Mouse (Mus musculus) kidney, postnatal 0 days (tissue): ENCODE data around the gene Ric8a. TPM values are rescaled to one million over a fixed set of nuclear protein-coding genes. Genes with fewer than 3 reads are reported as not detected.

Experiments used
- ATAC-seq: fragments of 200-750 bp; cut with Nextera tagmentation; replicated peaks from 2 replicates; pipeline ENCODE4 v1.8.0; 2017; ENCODE audit warnings: low read depth, moderate number of reproducible peaks, moderate TSS enrichment, moderate library complexity; ENCODE audit not compliant: low FRiP score
- DNase-seq: peaks from one replicate; pipeline ENCODE4 v3.0.0-alpha.2; 2016; ENCODE audit warnings: low spot score
- H3K27ac ChIP-seq: fragments of 300-500 bp; sonication (generic); 2 replicates; pipeline ENCODE4 v1.5.1; 2014; ENCODE audit warnings: mild to moderate bottlenecking
- H3K27me3 ChIP-seq: fragments of 300-500 bp; sonication (generic); 2 replicates; pipeline ENCODE4 v1.6.1; 2014; ENCODE audit warnings: low read length, mixed read lengths; ENCODE audit not compliant: insufficient read depth
- H3K36me3 ChIP-seq: fragments of 300-500 bp; sonication (generic); 2 replicates; pipeline ENCODE4 v1.6.1; 2014; ENCODE audit warnings: low read length, mixed read lengths; ENCODE audit not compliant: insufficient read depth
- H3K4me1 ChIP-seq: fragments of 300-500 bp; sonication (generic); replicated peaks from 2 replicates; pipeline ENCODE4 v1.6.1; 2014; ENCODE audit warnings: antibody characterized with exemption, low read length, mixed read lengths; ENCODE audit not compliant: insufficient read depth
- H3K4me2 ChIP-seq: fragments of 300-500 bp; sonication (generic); 2 replicates; pipeline ENCODE4 v1.6.1; 2014; ENCODE audit warnings: mild to moderate bottlenecking, low read length, moderate library complexity, mixed read lengths
- H3K4me3 ChIP-seq: fragments of 300-500 bp; sonication (generic); replicated peaks from 2 replicates; pipeline ENCODE4 v1.5.1; 2014; ENCODE audit warnings: low read depth, low read length
- H3K9ac ChIP-seq: fragments of 300-500 bp; sonication (generic); 2 replicates; pipeline ENCODE4 v1.6.1; 2014; ENCODE audit warnings: low read depth, low read length
- H3K9me3 ChIP-seq: fragments of 300-500 bp; sonication (generic); replicated peaks from 2 replicates; pipeline ENCODE4 v1.6.1; 2016; ENCODE audit warnings: low read length, inconsistent platforms, mixed read lengths
- CTCF ChIP-seq: IDR thresholded peaks from 2 replicates; pipeline ENCODE4 v1.5.1; 2016; ENCODE audit warnings: antibody characterized with exemption, low read depth, mild to moderate bottlenecking, moderate library complexity
- WGBS: fragments of 180-500 bp; shearing (Covaris S2); extraction: QIAGEN DNeasy Blood & Tissue Kit; methylation state at CpG from one replicate; pipeline ENCODE4 v1.1.7; 2014; 5-methylcytosine and 5-hydroxymethylcytosine counted together
- polyA plus RNA-seq: library from polyadenylated mRNA; unstranded; fragments of >200 nt; fragmentation: Nextera tagmentation; extraction: Ambion mirVana; gene quantifications from 2 replicates; pipeline ENCODE4 v1.2.1, GENCODE M21; 2015

The Ric8a gene
- polyA plus RNA-seq, 1 experiment from 2014 or later = 45.0 TPM

GRCm38 (mm10) chr7:140899121-140899520 lies 42.4 kb downstream of the Ric8a start:
- H3K36me3 ChIP-seq = peaks cover 23% of the 10 kb centered on the region
- 81% methylated on average over 3 of the region's 3 CpGs for WGBS
- no peak overlapping the region for H3K9ac ChIP-seq
- DNase-seq (no peak), ATAC-seq (no peak)
- no peak overlapping the region for H3K27ac ChIP-seq
- H3K27me3 ChIP-seq = no peaks in the 10 kb centered on the region
- no peaks in the 10 kb centered on the region; the same call in 1 of the 2 replicates for H3K4me1 ChIP-seq
- no peak for TF ChIP-seq CTCF
- H3K4me3 ChIP-seq = no peak overlapping the region
- H3K4me2 ChIP-seq = no peak overlapping the region
- no peaks in the 10 kb centered on the region for H3K9me3 ChIP-seq

GRCm38 (mm10) chr7:140900220-140900619 lies 43.5 kb downstream of the Ric8a start, which contains the start of gene Cox8b:
TSS of gene Cox8b (minus strand) at chr7:140900446.
- no peaks in the 10 kb centered on the region for H3K9me3 ChIP-seq
- no peak for DNase-seq
- H3K36me3 ChIP-seq = peaks cover 17% of the 10 kb centered on the region
- H3K27ac ChIP-seq = no peak within 1 kb of the TSS
- no peak within 1 kb of the TSS for H3K4me2 ChIP-seq
- no peak for ATAC-seq
- no peak for TF ChIP-seq CTCF
- H3K4me1 ChIP-seq = no peaks in the 10 kb centered on the region; the same call in 1 of the 2 replicates
- 53% methylated on average over 10 of the region's 10 CpGs for WGBS
- no peak within 1 kb of the TSS for H3K4me3 ChIP-seq
- no peaks in the 10 kb centered on the region for H3K27me3 ChIP-seq
- no peak within 1 kb of the TSS for H3K9ac ChIP-seq

- H3K27ac ChIP-seq = peak overlapping the region; percentile 37; the same call in 1 of the 2 replicates
- ATAC-seq (no peak), DNase-seq (no peak)
- H3K36me3 ChIP-seq = peaks cover 15% of the 10 kb centered on the region
- H3K4me1 ChIP-seq = no peaks in the 10 kb centered on the region; the same call in 1 of the 2 replicates
- H3K9ac ChIP-seq = no peak overlapping the region
- 55% methylated on average over 15 of the region's 15 CpGs for WGBS
- no peak for TF ChIP-seq CTCF
- no peak overlapping the region for H3K4me3 ChIP-seq
- no peaks in the 10 kb centered on the region for H3K9me3 ChIP-seq
- H3K4me2 ChIP-seq = no peak overlapping the region
- H3K27me3 ChIP-seq = no peaks in the 10 kb centered on the region
Observed at GRCm38 (mm10) chr7:140902036-140902875, 45.5 kb downstream of the Ric8a start.

- Histone ChIP-seq H3K27ac (no peak overlapping the region), H3K27me3 (no peaks in the 10 kb centered on the region), H3K4me2 (no peak overlapping the region), H3K9ac (no peak overlapping the region), H3K9me3 (no peaks in the 10 kb centered on the region), H3K4me1 (no peaks in the 10 kb centered on the region; the same call in 1 of the 2 replicates), H3K36me3 (0 out of 2 replicates have a peak, but pooled peaks cover 7% of the 10 kb centered on the region), H3K4me3 (no peak overlapping the region)
- WGBS = 22% methylated on average over 13 of the region's 13 CpGs
- peak; percentile 94 for TF ChIP-seq CTCF
- DNase-seq (peak; percentile 82), ATAC-seq (peak; percentile 60)
Observed at GRCm38 (mm10) chr7:140903212-140903611, 46.5 kb downstream of the Ric8a start.

GRCm38 (mm10) chr7:140905642-140906081 lies 48.9 kb downstream of the Ric8a start:
- DNase-seq (no peak), ATAC-seq (no peak)
- no peaks in the 10 kb centered on the region for H3K36me3 ChIP-seq
- TF ChIP-seq CTCF = no peak
- 77% methylated on average over 2 of the region's 2 CpGs for WGBS
- H3K4me2 ChIP-seq = no peak overlapping the region
- H3K4me1 ChIP-seq = no peaks in the 10 kb centered on the region; the same call in 1 of the 2 replicates
- no peak overlapping the region for H3K4me3 ChIP-seq
- H3K27me3 ChIP-seq = no peaks in the 10 kb centered on the region
- no peaks in the 10 kb centered on the region for H3K9me3 ChIP-seq
- peak overlapping the region; percentile 50; the same call in 1 of the 2 replicates for H3K27ac ChIP-seq
- no peak overlapping the region for H3K9ac ChIP-seq

DNA sequence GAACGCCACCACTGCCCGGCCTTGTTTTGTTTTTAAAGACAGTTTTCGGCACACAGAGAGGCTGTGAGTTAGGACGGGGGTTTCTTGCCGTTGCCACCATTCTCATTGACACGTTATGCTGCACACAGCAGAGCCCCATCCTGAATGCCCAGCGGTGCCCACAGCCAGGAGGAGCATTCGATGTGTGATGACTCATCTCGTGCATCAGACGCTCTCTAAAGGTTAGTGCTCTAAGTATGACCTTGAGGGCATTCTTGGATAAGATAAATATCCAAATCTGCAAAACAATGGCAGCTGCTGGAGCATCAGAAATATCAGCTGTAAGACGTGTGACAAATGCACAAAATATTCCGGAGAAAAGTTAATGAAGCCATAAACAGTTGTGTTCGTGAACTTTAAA lies 50.4 kb downstream of the Ric8a start:
- Histone ChIP-seq H3K9me3 (no peaks in the 10 kb centered on the region), H3K27me3 (no peaks in the 10 kb centered on the region), H3K4me3 (no peak overlapping the region), H3K4me2 (no peak overlapping the region), H3K36me3 (no peaks in the 10 kb centered on the region), H3K27ac (no peak overlapping the region), H3K9ac (no peak overlapping the region), H3K4me1 (no peaks in the 10 kb centered on the region)
- 80% methylated on average over 13 of the region's 13 CpGs for WGBS
- TF ChIP-seq CTCF = no peak
- ATAC-seq = no peak
- DNase-seq = no peak
